Mouse (Mus musculus): Measurements from ENCODE around the gene Inpp5f. TPM values are rescaled to one million over a fixed set of nuclear protein-coding genes. Genes with fewer than 3 reads are reported as not detected.

Inpp5f gene
- polyA plus RNA-seq, 1 experiment from 2014 or later = 12.6 TPM

GRCm38 (mm10) chr7:128627723-128628122 lies 16.6 kb downstream of the Inpp5f start:
- Histone ChIP-seq H3K27me3 (replicated peaks; ENCODE audit: control insufficient read depth, insufficient read depth, low read length) (no peaks in the 10 kb centered on the region), H3K27ac (ENCODE audit: low read length) (no peak overlapping the region), H3K36me3 (ENCODE audit: control insufficient read depth, insufficient read depth, low read length) (no peaks in the 10 kb centered on the region), H3K9ac (ENCODE audit: low read depth, low read length) (no peak overlapping the region), H3K9me3 (ENCODE audit: control insufficient read depth, low read length) (no peaks in the 10 kb centered on the region), H3K4me3 (ENCODE audit: low read length) (no peak overlapping the region), H3K4me2 (ENCODE audit: low read depth, low read length) (no peak overlapping the region), H3K4me1 (ENCODE audit: control insufficient read depth, insufficient read depth, low read length) (no peaks in the 10 kb centered on the region)
- no peak for ATAC-seq
- WGBS = 63% methylated on average over 1 of the region's 1 CpGs

GRCm38 (mm10) chr7:128633156-128633555 lies 22.0 kb downstream of the Inpp5f start:
- Histone ChIP-seq H3K4me2 (ENCODE audit: low read depth, low read length) (no peak overlapping the region), H3K9me3 (ENCODE audit: control insufficient read depth, low read length) (no peaks in the 10 kb centered on the region), H3K36me3 (ENCODE audit: control insufficient read depth, insufficient read depth, low read length) (no peaks in the 10 kb centered on the region), H3K4me3 (ENCODE audit: low read length) (no peak overlapping the region), H3K27me3 (replicated peaks; ENCODE audit: control insufficient read depth, insufficient read depth, low read length) (no peaks in the 10 kb centered on the region), H3K27ac (ENCODE audit: low read length) (no peak overlapping the region), H3K9ac (ENCODE audit: low read depth, low read length) (no peak overlapping the region), H3K4me1 (ENCODE audit: control insufficient read depth, insufficient read depth, low read length) (no peaks in the 10 kb centered on the region)
- WGBS = 63% methylated on average over 4 of the region's 4 CpGs
- no peak for ATAC-seq

GRCm38 (mm10) chr7:128639925-128640485 lies 28.9 kb downstream of the Inpp5f start:
- Histone ChIP-seq H3K9me3 (ENCODE audit: control insufficient read depth, low read length) (no peaks in the 10 kb centered on the region), H3K4me1 (ENCODE audit: control insufficient read depth, insufficient read depth, low read length) (no peaks in the 10 kb centered on the region), H3K4me2 (ENCODE audit: low read depth, low read length) (no peak overlapping the region), H3K27me3 (replicated peaks; ENCODE audit: control insufficient read depth, insufficient read depth, low read length) (no peaks in the 10 kb centered on the region), H3K4me3 (ENCODE audit: low read length) (no peak overlapping the region), H3K9ac (ENCODE audit: low read depth, low read length) (no peak overlapping the region), H3K36me3 (ENCODE audit: control insufficient read depth, insufficient read depth, low read length) (no peaks in the 10 kb centered on the region), H3K27ac (ENCODE audit: low read length) (no peak overlapping the region)
- 77% methylated on average over 5 of the region's 5 CpGs for WGBS
- no peak for ATAC-seq

GRCm38 (mm10) chr7:128641571-128641970 lies 30.4 kb downstream of the Inpp5f start:
- 91% methylated on average over 7 of the region's 7 CpGs for WGBS
- Histone ChIP-seq H3K27me3 (replicated peaks; ENCODE audit: control insufficient read depth, insufficient read depth, low read length) (no peaks in the 10 kb centered on the region), H3K9me3 (ENCODE audit: control insufficient read depth, low read length) (no peaks in the 10 kb centered on the region), H3K9ac (ENCODE audit: low read depth, low read length) (no peak overlapping the region), H3K4me1 (ENCODE audit: control insufficient read depth, insufficient read depth, low read length) (no peaks in the 10 kb centered on the region), H3K36me3 (ENCODE audit: control insufficient read depth, insufficient read depth, low read length) (no peaks in the 10 kb centered on the region), H3K27ac (ENCODE audit: low read length) (no peak overlapping the region), H3K4me2 (ENCODE audit: low read depth, low read length) (no peak overlapping the region), H3K4me3 (ENCODE audit: low read length) (no peak overlapping the region)
- ATAC-seq = no peak

- H3K4me2 ChIP-seq (ENCODE audit: low read depth, low read length) = no peak overlapping the region
- no peak overlapping the region for H3K27ac ChIP-seq (ENCODE audit: low read length)
- H3K27me3 ChIP-seq (replicated peaks; ENCODE audit: control insufficient read depth, insufficient read depth, low read length) = no peaks in the 10 kb centered on the region
- H3K36me3 ChIP-seq (ENCODE audit: control insufficient read depth, insufficient read depth, low read length) = no peaks in the 10 kb centered on the region
- H3K4me3 ChIP-seq (ENCODE audit: low read length) = no peak overlapping the region
- H3K9ac ChIP-seq (ENCODE audit: low read depth, low read length) = no peak overlapping the region
- no peaks in the 10 kb centered on the region for H3K9me3 ChIP-seq (ENCODE audit: control insufficient read depth, low read length)
- 78% methylated on average over 5 of the region's 5 CpGs for WGBS
- no peak for ATAC-seq
- H3K4me1 ChIP-seq (ENCODE audit: control insufficient read depth, insufficient read depth, low read length) = no peaks in the 10 kb centered on the region
Measured at GRCm38 (mm10) chr7:128642386-128642785, 31.3 kb downstream of the Inpp5f start.

- H3K4me3 ChIP-seq (ENCODE audit: low read length) = no peak overlapping the region
- H3K4me1 ChIP-seq (ENCODE audit: control insufficient read depth, insufficient read depth, low read length) = no peaks in the 10 kb centered on the region
- no peaks in the 10 kb centered on the region for H3K27me3 ChIP-seq (replicated peaks; ENCODE audit: control insufficient read depth, insufficient read depth, low read length)
- H3K27ac ChIP-seq (ENCODE audit: low read length) = no peak overlapping the region
- H3K4me2 ChIP-seq (ENCODE audit: low read depth, low read length) = no peak overlapping the region
- ATAC-seq = no peak
- 80% methylated on average over 1 of the region's 1 CpGs for WGBS
- H3K36me3 ChIP-seq (ENCODE audit: control insufficient read depth, insufficient read depth, low read length) = no peaks in the 10 kb centered on the region
- no peaks in the 10 kb centered on the region for H3K9me3 ChIP-seq (ENCODE audit: control insufficient read depth, low read length)
- H3K9ac ChIP-seq (ENCODE audit: low read depth, low read length) = no peak overlapping the region
Measured at GRCm38 (mm10) chr7:128656970-128657369, 45.8 kb downstream of the Inpp5f start.

GRCm38 (mm10) chr7:128663906-128664305 lies 52.8 kb downstream of the Inpp5f start:
- H3K27ac ChIP-seq (ENCODE audit: low read length) = no peak overlapping the region
- H3K4me1 ChIP-seq (ENCODE audit: control insufficient read depth, insufficient read depth, low read length) = no peaks in the 10 kb centered on the region
- no peak for ATAC-seq
- H3K9me3 ChIP-seq (ENCODE audit: control insufficient read depth, low read length) = no peaks in the 10 kb centered on the region
- no peak overlapping the region for H3K4me2 ChIP-seq (ENCODE audit: low read depth, low read length)
- 89% methylated on average over 8 of the region's 8 CpGs for WGBS
- H3K9ac ChIP-seq (ENCODE audit: low read depth, low read length) = no peak overlapping the region
- H3K4me3 ChIP-seq (ENCODE audit: low read length) = no peak overlapping the region
- H3K27me3 ChIP-seq (replicated peaks; ENCODE audit: control insufficient read depth, insufficient read depth, low read length) = no peaks in the 10 kb centered on the region
- H3K36me3 ChIP-seq (ENCODE audit: control insufficient read depth, insufficient read depth, low read length) = no peaks in the 10 kb centered on the region

- H3K9me3 ChIP-seq (ENCODE audit: control insufficient read depth, low read length) = no peaks in the 10 kb centered on the region
- WGBS = 85% methylated on average over 11 of the region's 11 CpGs
Measured at GRCm38 (mm10) chr7:128664861-128665377, 53.8 kb downstream of the Inpp5f start.

GRCm38 (mm10) chr7:128667788-128668187 lies 56.7 kb downstream of the Inpp5f start:
- Histone ChIP-seq H3K27me3 (replicated peaks; ENCODE audit: control insufficient read depth, insufficient read depth, low read length) (no peaks in the 10 kb centered on the region), H3K4me2 (ENCODE audit: low read depth, low read length) (no peak overlapping the region), H3K4me1 (ENCODE audit: control insufficient read depth, insufficient read depth, low read length) (peaks cover 10% of the 10 kb centered on the region), H3K27ac (ENCODE audit: low read length) (no peak overlapping the region), H3K4me3 (ENCODE audit: low read length) (no peak overlapping the region), H3K9me3 (ENCODE audit: control insufficient read depth, low read length) (no peaks in the 10 kb centered on the region), H3K36me3 (ENCODE audit: control insufficient read depth, insufficient read depth, low read length) (no peaks in the 10 kb centered on the region), H3K9ac (ENCODE audit: low read depth, low read length) (no peak overlapping the region)
- WGBS = 66% methylated on average over 5 of the region's 5 CpGs
- no peak for ATAC-seq

More at GRCm38 (mm10) chr7:128664861-128665377, 53.8 kb downstream of the Inpp5f start:
- Histone ChIP-seq H3K9ac (ENCODE audit: low read depth, low read length) (no peak overlapping the region), H3K4me2 (ENCODE audit: low read depth, low read length) (no peak overlapping the region), H3K36me3 (ENCODE audit: control insufficient read depth, insufficient read depth, low read length) (no peaks in the 10 kb centered on the region), H3K27ac (ENCODE audit: low read length) (no peak overlapping the region), H3K4me1 (ENCODE audit: control insufficient read depth, insufficient read depth, low read length) (no peaks in the 10 kb centered on the region), H3K27me3 (replicated peaks; ENCODE audit: control insufficient read depth, insufficient read depth, low read length) (no peaks in the 10 kb centered on the region), H3K4me3 (ENCODE audit: low read length) (no peak overlapping the region)
- no peak for ATAC-seq

- H3K9ac ChIP-seq (ENCODE audit: low read depth, low read length) = no peak overlapping the region
- H3K9me3 ChIP-seq (ENCODE audit: control insufficient read depth, low read length) = no peaks in the 10 kb centered on the region
- H3K4me3 ChIP-seq (ENCODE audit: low read length) = no peak overlapping the region
- WGBS = 43% methylated on average over 2 of the region's 2 CpGs
- ATAC-seq = no peak
- H3K27me3 ChIP-seq (replicated peaks; ENCODE audit: control insufficient read depth, insufficient read depth, low read length) = no peaks in the 10 kb centered on the region
- H3K4me2 ChIP-seq (ENCODE audit: low read depth, low read length) = no peak overlapping the region
- H3K36me3 ChIP-seq (ENCODE audit: control insufficient read depth, insufficient read depth, low read length) = no peaks in the 10 kb centered on the region
- H3K27ac ChIP-seq (ENCODE audit: low read length) = no peak overlapping the region
- H3K4me1 ChIP-seq (ENCODE audit: control insufficient read depth, insufficient read depth, low read length) = peaks cover 12% of the 10 kb centered on the region
Measured at GRCm38 (mm10) chr7:128668831-128669230, 57.7 kb downstream of the Inpp5f start.

All from intestine, embryonic 16.5 days (tissue).